Mouse (Mus musculus): Measurements from ENCODE around the gene Crb2. TPM values are rescaled to one million over a fixed set of nuclear protein-coding genes. Genes with fewer than 3 reads are reported as not detected.

Crb2 gene
- 13.3 and 26.6 TPM in 2 replicates for polyA plus RNA-seq (2012; rRNA removed)

DNA sequence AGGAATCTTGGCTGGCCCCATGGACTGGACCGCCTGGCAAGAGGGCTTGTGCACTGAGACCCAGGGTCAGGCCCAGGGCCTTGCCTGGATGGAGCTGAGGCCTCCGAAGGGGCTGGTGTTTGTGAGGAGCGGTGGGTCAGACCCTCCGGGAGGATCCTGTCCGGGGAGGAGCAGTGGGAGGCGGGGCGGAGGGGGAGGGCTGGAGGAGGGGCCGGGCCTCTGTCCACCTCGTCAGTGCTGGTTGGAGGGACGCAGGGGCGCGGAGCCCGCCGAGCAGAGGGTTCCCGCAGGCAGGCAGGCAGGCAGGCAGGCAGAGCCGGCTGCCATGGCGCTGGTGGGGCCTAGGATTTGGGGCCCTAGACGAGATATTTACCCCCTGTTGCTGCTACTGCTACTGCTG is at the start of gene Crb2:
TSS of gene Crb2 (plus strand) at position 234 of the 400 bp plus-strand sequence.

Other genes with a start within 250 kb of the Crb2 start
- gene Strbp, start 72.4 kb upstream of the Crb2 start, polyA plus RNA-seq (2012; rRNA removed): 52.6 and 60.0 TPM in 2 replicates